34 mouse cellular contexts compared by ENCODE assay signal in the genomic region with DNA sequence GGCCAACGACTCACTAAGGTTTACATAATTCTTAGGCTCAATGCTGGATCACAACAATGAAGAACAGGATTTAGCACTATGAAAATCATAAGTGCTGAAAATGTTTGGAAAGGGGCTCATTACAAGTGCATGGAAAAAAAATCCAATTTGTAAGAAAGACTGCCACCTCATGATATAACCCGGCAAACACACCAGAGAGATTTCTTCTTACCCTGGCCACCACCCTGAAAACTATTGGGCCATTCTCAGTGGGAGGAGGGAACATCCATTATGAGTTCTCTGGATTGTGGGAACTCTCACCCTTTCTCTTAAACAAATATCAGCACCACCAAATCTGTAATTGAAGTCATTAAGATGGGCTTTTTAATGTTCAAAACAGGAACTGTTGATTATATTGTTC. TPM values are rescaled to one million over a fixed set of nuclear protein-coding genes. Genes with fewer than 3 reads are reported as not detected.
DNase-seq lines count a peak whose midpoint lies in the region; ATAC-seq and TF ChIP-seq lines count a peak whose summit lies in the region.
"Had no signal": no experiment of that assay in that cellular context is flagged by ENCODE, and none has a peak within 500 bp of the region (broad histone marks: within the 10 kb centered on the region; RNA-seq: fewer than 3 reads in every experiment).

No protein-coding gene starts in this region.

- peak; percentile 52 for DNase-seq in kidney, adult 2 months
- no peak for DNase-seq in kidney, adult 11 months
- DNase-seq in layer of hippocampus, adult 2 months (ENCODE audit: low spot score in 2 of 2) = no peak
- no peak for DNase-seq in layer of hippocampus, postnatal 25 days (ENCODE audit: extremely low spot score in 1 of 2, low spot score in 1 of 2)
- DNase-seq in testis, postnatal 14 days (ENCODE audit: low spot score) = no peak
- DNase-seq in stomach, postnatal 0 days (ENCODE audit: low spot score) = no peak
- no peak for DNase-seq in frontal cortex, postnatal 14 days (ENCODE audit: low spot score in 2 of 2)
- DNase-seq: adrenal gland, adult 8-10 months; B cell, adult 2 months; cerebellum, adult 11-12 months; cerebellum, postnatal 10 days; forebrain, postnatal 0 days; gastrocnemius, postnatal 36 days; right cerebral cortex, postnatal 25 days; spleen, adult 18-20 months had no signal

- no peak for ATAC-seq in stomach, postnatal 0 days (ENCODE audit: low FRiP score, low TSS enrichment)
- ATAC-seq: forebrain, postnatal 0 days; hindbrain, embryonic 16.5 days; intestine, postnatal 0 days; liver, embryonic 12.5 days; midbrain, embryonic 15.5 days had no signal

- no peaks in the 10 kb centered on the region for H3K36me3 ChIP-seq in kidney, adult 2 months (ENCODE audit: control insufficient read depth, insufficient read depth, low read length)
- H3K36me3 ChIP-seq in testis, adult 2 months (ENCODE audit: control insufficient read depth, insufficient read depth, low read length) = no peaks in the 10 kb centered on the region
- no peaks in the 10 kb centered on the region for H3K36me3 ChIP-seq in stomach, postnatal 0 days (ENCODE audit: control insufficient read depth, insufficient read depth, low read length)
- H3K36me3 ChIP-seq: G1E; heart, embryonic 10.5 days; hindbrain, embryonic 10.5 days; limb, embryonic 12.5 days; liver, embryonic 12.5 days; midbrain, embryonic 15.5 days; neural tube, embryonic 12.5 days had no signal

- H3K4me2 ChIP-seq in stomach, postnatal 0 days (replicated peaks; ENCODE audit: low read depth) = no peak overlapping the region
- H3K4me2 ChIP-seq: limb, embryonic 12.5 days; liver, embryonic 12.5 days; midbrain, embryonic 15.5 days; neural tube, embryonic 12.5 days had no signal

- no peak overlapping the region for H3K9ac ChIP-seq in stomach, postnatal 0 days (ENCODE audit: low read length)
- H3K9ac ChIP-seq: forebrain, postnatal 0 days; limb, embryonic 12.5 days; liver, embryonic 12.5 days; midbrain, embryonic 15.5 days; neural tube, embryonic 12.5 days had no signal

- TF ChIP-seq POLR2A in kidney, adult 2 months (IDR thresholded peaks at IDR 0.05; ENCODE audit: low read depth, low read length) = no peak
- no peak for TF ChIP-seq POLR2A in testis, adult 2 months (IDR thresholded peaks at IDR 0.05; ENCODE audit: control insufficient read depth, low read depth, low read length)

- TF ChIP-seq CTCF in kidney, adult 2 months (conservative IDR thresholded peaks at IDR 0.05; ENCODE audit: insufficient read depth, insufficient read length, low read depth, low read length) = no peak
- peak; percentile 27 for TF ChIP-seq CTCF in layer of hippocampus, adult 2 months (conservative IDR thresholded peaks at IDR 0.05)
- TF ChIP-seq CTCF in testis, adult 2 months (IDR thresholded peaks at IDR 0.05; ENCODE audit: control insufficient read depth, insufficient read depth, insufficient replicate concordance, low read depth, low read length) = no peak
- TF ChIP-seq CTCF in stomach, postnatal 0 days (IDR thresholded peaks at IDR 0.05; ENCODE audit: low read depth) = peak; percentile 45

- peak overlapping the region; percentile 74 for H3K27ac ChIP-seq in kidney, adult 2 months (ENCODE audit: insufficient read depth, low read depth, low read length)
- H3K27ac ChIP-seq in layer of hippocampus, adult 2 months = no peak overlapping the region
- H3K27ac ChIP-seq in testis, adult 2 months (ENCODE audit: control insufficient read depth, insufficient read depth, low read depth, low read length) = peak overlapping the region; percentile 73
- H3K27ac ChIP-seq in stomach, postnatal 0 days (replicated peaks) = no peak overlapping the region
- H3K27ac ChIP-seq: heart, embryonic 10.5 days; hindbrain, embryonic 10.5 days; limb, embryonic 12.5 days; liver, embryonic 12.5 days; macrophage; midbrain, embryonic 15.5 days; neural tube, embryonic 12.5 days had no signal

- H3K4me3 ChIP-seq in kidney, adult 2 months (ENCODE audit: insufficient read depth, low read depth, low read length) = no peak overlapping the region
- H3K4me3 ChIP-seq in layer of hippocampus, adult 2 months = no peak overlapping the region
- H3K4me3 ChIP-seq in testis, adult 2 months (ENCODE audit: control insufficient read depth, low read depth, low read length) = no peak overlapping the region
- no peak overlapping the region for H3K4me3 ChIP-seq in stomach, postnatal 0 days (ENCODE audit: low read depth, low read length)
- H3K4me3 ChIP-seq: heart, embryonic 10.5 days; hindbrain, embryonic 10.5 days; limb, embryonic 12.5 days; liver, embryonic 12.5 days; midbrain, embryonic 15.5 days; neural tube, embryonic 12.5 days had no signal

- H3K27me3 ChIP-seq in kidney, adult 2 months (replicated peaks; ENCODE audit: control insufficient read depth, insufficient read depth, low read length) = no peaks in the 10 kb centered on the region
- H3K27me3 ChIP-seq in testis, adult 2 months (ENCODE audit: control insufficient read depth, insufficient read depth, low read length) = no peaks in the 10 kb centered on the region
- H3K27me3 ChIP-seq in stomach, postnatal 0 days (ENCODE audit: control insufficient read depth, insufficient read depth, low read length) = no peaks in the 10 kb centered on the region
- H3K27me3 ChIP-seq: CH12.LX; limb, embryonic 12.5 days; liver, embryonic 12.5 days; neural tube, embryonic 12.5 days had no signal

- no peaks in the 10 kb centered on the region for H3K9me3 ChIP-seq in stomach, postnatal 0 days (ENCODE audit: control insufficient read depth, low read length)
- H3K9me3 ChIP-seq: heart, embryonic 10.5 days; hindbrain, embryonic 10.5 days; limb, embryonic 12.5 days; liver, embryonic 12.5 days; midbrain, embryonic 15.5 days; neural tube, embryonic 12.5 days had no signal

- TF ChIP-seq EP300 in stomach, postnatal 0 days (optimal IDR thresholded peaks at IDR 0.05) = no peak

- 70% methylated on average over 2 of the region's 2 CpGs for WGBS in kidney, adult 2 months
- WGBS in stomach, postnatal 0 days = 48% methylated on average over 2 of the region's 2 CpGs

- no peaks in the 10 kb centered on the region for H3K4me1 ChIP-seq in kidney, adult 2 months (ENCODE audit: control insufficient read depth, insufficient read depth, low read length)
- H3K4me1 ChIP-seq in testis, adult 2 months (ENCODE audit: control insufficient read depth, insufficient read depth, low read length) = no peaks in the 10 kb centered on the region
- no peaks in the 10 kb centered on the region for H3K4me1 ChIP-seq in stomach, postnatal 0 days (replicated peaks; ENCODE audit: control insufficient read depth, insufficient read depth)
- H3K4me1 ChIP-seq: midbrain, embryonic 15.5 days had no signal

RNA-seq across cellular contexts. Expression of gene Gm10295, which starts 39.0 kb away (rescaled TPM):
- not detected in 2 replicates for polyA plus RNA-seq in kidney, adult 2 months (2012; rRNA removed)
- total RNA-seq in layer of hippocampus, adult 2 months (2021) = not detected
- total RNA-seq in layer of hippocampus, postnatal 25 days (2021) = not detected
- not detected in 2 replicates for polyA plus RNA-seq in testis, adult 2 months (2012; rRNA removed)
- 0.07 TPM in 1 of 2 replicates, not detected in the other for polyA plus RNA-seq in stomach, postnatal 0 days (2015; fragmentation: Nextera tagmentation; extraction: Ambion mirVana)
- total RNA-seq: adrenal gland, adult 8-10 months; CH12.LX; forebrain, postnatal 0 days; gastrocnemius, postnatal 36 days; layer of hippocampus, adult 8-10 months; left cerebral cortex, postnatal 14 days had no signal
- polyA plus RNA-seq: cortical plate, adult 2 months; embryonic facial prominence, embryonic 11.5 days; forebrain, embryonic 11.5 days; forebrain, postnatal 0 days; G1E; heart, embryonic 10.5 days; heart, embryonic 16.5 days; hindbrain, embryonic 16.5 days; intestine, postnatal 0 days; limb, embryonic 12.5 days; liver, embryonic 12.5 days; macrophage; midbrain, embryonic 15.5 days; neural tube, embryonic 12.5 days; urinary bladder, adult 2 months had no signal

Comparison
In these comparisons a context has a peak if more than half of its experiments do, and no peak if none do; other contexts are left out.
1. H3K27ac ChIP-seq: peak in kidney, adult 2 months (single experiment) and testis, adult 2 months (single experiment); none in layer of hippocampus, adult 2 months (single experiment) and stomach, postnatal 0 days (single experiment).
2. CTCF ChIP-seq: peak in layer of hippocampus, adult 2 months (single experiment) and stomach, postnatal 0 days (single experiment); none in kidney, adult 2 months (single experiment) and testis, adult 2 months (single experiment).